Mouse (Mus musculus) midbrain, embryonic 13.5 days (tissue): Measurements from ENCODE around the gene Atp13a3. TPM values are rescaled to one million over a fixed set of nuclear protein-coding genes. Genes with fewer than 3 reads are reported as not detected.
A peak's percentile ranks its signal among the peaks of the same experiment; 100 is the strongest.

Source experiments
- ATAC-seq: fragments of 200-750 bp; cut with Nextera tagmentation; 2 replicates; pipeline ENCODE4 v1.8.0; 2017; ENCODE audit warnings: mild to moderate bottlenecking, moderate TSS enrichment, moderate library complexity
- H3K27ac ChIP-seq: fragments of 300-500 bp; sonication (generic); 2 replicates; pipeline ENCODE4 v1.5.1; 2015; ENCODE audit warnings: inconsistent platforms, mild to moderate bottlenecking, moderate library complexity
- H3K27me3 ChIP-seq: fragments of 300-500 bp; sonication (generic); 2 replicates; pipeline ENCODE4 v1.6.1; 2015; ENCODE audit warnings: mild to moderate bottlenecking, inconsistent platforms
- H3K36me3 ChIP-seq: fragments of 300-500 bp; sonication (generic); 2 replicates; pipeline ENCODE4 v1.6.1; 2015; ENCODE audit warnings: mild to moderate bottlenecking, inconsistent platforms
- H3K4me1 ChIP-seq: fragments of 300-500 bp; sonication (generic); replicated peaks from 2 replicates; pipeline ENCODE4 v1.6.1; 2015; ENCODE audit warnings: inconsistent platforms
- H3K4me2 ChIP-seq: fragments of 300-500 bp; sonication (generic); replicated peaks from 2 replicates; pipeline ENCODE4 v1.6.1; 2015; ENCODE audit warnings: moderate library complexity, mild to moderate bottlenecking, inconsistent platforms
- H3K4me3 ChIP-seq: fragments of 300-500 bp; sonication (generic); replicated peaks from 2 replicates; pipeline ENCODE4 v1.5.1; 2015; ENCODE audit warnings: mild to moderate bottlenecking, inconsistent platforms
- H3K9ac ChIP-seq: fragments of 300-500 bp; sonication (generic); replicated peaks from 2 replicates; pipeline ENCODE4 v1.6.1; 2015; ENCODE audit warnings: mild to moderate bottlenecking, inconsistent platforms
- H3K9me3 ChIP-seq: fragments of 300-500 bp; sonication (generic); 2 replicates; pipeline ENCODE4 v1.6.1; 2016; ENCODE audit warnings: mild to moderate bottlenecking, inconsistent platforms
- WGBS: fragments of 180-500 bp; shearing (Covaris S2); methylation state at CpG from one replicate; pipeline ENCODE4 v1.1.7; 2015; 5-methylcytosine and 5-hydroxymethylcytosine counted together
- polyA plus RNA-seq: library from polyadenylated mRNA; unstranded; fragments of >200 nt; fragmentation: Nextera tagmentation; extraction: Ambion mirVana; gene quantifications from 2 replicates; pipeline ENCODE4 v1.2.1, GENCODE M21; 2015

Atp13a3 gene
- polyA plus RNA-seq, 1 experiment from 2014 or later, result 6.8 TPM

- 90% methylated on average over 2 of the region's 2 CpGs for WGBS
- Histone ChIP-seq H3K36me3 (no peaks in the 10 kb centered on the region), H3K4me3 (no peak overlapping the region), H3K27ac (no peak overlapping the region), H3K4me2 (no peak overlapping the region), H3K9ac (no peak overlapping the region), H3K9me3 (no peaks in the 10 kb centered on the region), H3K27me3 (no peaks in the 10 kb centered on the region), H3K4me1 (no peaks in the 10 kb centered on the region)
- ATAC-seq, result no peak
Observed at GRCm38 (mm10) chr16:30407513-30407912, 1.7 kb upstream of the Atp13a3 start.

- H3K4me2 ChIP-seq, result no peak overlapping the region
- 89% methylated on average over 3 of the region's 3 CpGs for WGBS
- ATAC-seq, result no peak
Observed at GRCm38 (mm10) chr16:30403528-30403927, 2.2 kb downstream of the Atp13a3 start.

GRCm38 (mm10) chr16:30397127-30398057, 8.4 kb downstream of the Atp13a3 start:
- 60% methylated on average over 15 of the region's 15 CpGs for WGBS
- no peak overlapping the region for H3K9ac ChIP-seq
- ATAC-seq, result no peak

More at GRCm38 (mm10) chr16:30403528-30403927, 2.2 kb downstream of the Atp13a3 start:
- Histone ChIP-seq H3K9me3 (no peaks in the 10 kb centered on the region), H3K36me3 (no peaks in the 10 kb centered on the region), H3K9ac (no peak overlapping the region), H3K27me3 (no peaks in the 10 kb centered on the region), H3K4me3 (no peak overlapping the region), H3K27ac (no peak overlapping the region), H3K4me1 (no peaks in the 10 kb centered on the region)

GRCm38 (mm10) chr16:30395136-30395535, 10.6 kb downstream of the Atp13a3 start:
- no peaks in the 10 kb centered on the region for H3K4me1 ChIP-seq
- no peak overlapping the region for H3K4me2 ChIP-seq
- 91% methylated on average over 2 of the region's 2 CpGs for WGBS
- H3K9me3 ChIP-seq, result 0 out of 2 replicates have a peak, but pooled peaks cover 7% of the 10 kb centered on the region
- no peak overlapping the region for H3K27ac ChIP-seq
- H3K36me3 ChIP-seq, result no peaks in the 10 kb centered on the region
- H3K4me3 ChIP-seq, result no peak overlapping the region
- H3K9ac ChIP-seq, result no peak overlapping the region
- peaks cover 2% of the 10 kb centered on the region; the same call in 1 of the 2 replicates for H3K27me3 ChIP-seq
- ATAC-seq, result no peak

More at GRCm38 (mm10) chr16:30397127-30398057, 8.4 kb downstream of the Atp13a3 start:
- H3K27me3 ChIP-seq, result no peaks in the 10 kb centered on the region
- H3K36me3 ChIP-seq, result no peaks in the 10 kb centered on the region
- H3K9me3 ChIP-seq, result 0 out of 2 replicates have a peak, but pooled peaks cover 7% of the 10 kb centered on the region
- no peaks in the 10 kb centered on the region for H3K4me1 ChIP-seq
- no peak overlapping the region for H3K4me3 ChIP-seq
- no peak overlapping the region for H3K4me2 ChIP-seq
- no peak overlapping the region for H3K27ac ChIP-seq

- ATAC-seq, result no peak
Observed at GRCm38 (mm10) chr16:30390650-30391340, 15.0 kb downstream of the Atp13a3 start.

GRCm38 (mm10) chr16:30389831-30390649, 15.7 kb downstream of the Atp13a3 start:
- peaks cover 4% of the 10 kb centered on the region; the same call in 1 of the 2 replicates for H3K27me3 ChIP-seq
- H3K27ac ChIP-seq, result peak overlapping the region; percentile 82; the same call in 1 of the 2 replicates
- peak overlapping the region; percentile 95 for H3K4me3 ChIP-seq
- H3K36me3 ChIP-seq, result peaks cover 7% of the 10 kb centered on the region
- 0 out of 2 replicates have a peak, but pooled peaks cover 7% of the 10 kb centered on the region for H3K9me3 ChIP-seq
- peak overlapping the region; percentile 98 for H3K4me2 ChIP-seq
- WGBS, result 74% methylated on average over 9 of the region's 9 CpGs
- H3K9ac ChIP-seq, result peak overlapping the region; percentile 95; the same call in 1 of the 2 replicates
- H3K4me1 ChIP-seq, result peaks cover 21% of the 10 kb centered on the region
- ATAC-seq, result no peak

More at GRCm38 (mm10) chr16:30390650-30391340, 15.0 kb downstream of the Atp13a3 start:
- H3K27me3 ChIP-seq, result peaks cover 4% of the 10 kb centered on the region; the same call in 1 of the 2 replicates
- peaks cover 3% of the 10 kb centered on the region; the same call in 1 of the 2 replicates for H3K36me3 ChIP-seq
- H3K27ac ChIP-seq, result no peak overlapping the region
- H3K9me3 ChIP-seq, result 0 out of 2 replicates have a peak, but pooled peaks cover 7% of the 10 kb centered on the region
- WGBS, result 95% methylated on average over 5 of the region's 5 CpGs
- H3K4me3 ChIP-seq, result no peak overlapping the region
- H3K4me2 ChIP-seq, result no peak overlapping the region
- peaks cover 21% of the 10 kb centered on the region for H3K4me1 ChIP-seq
- no peak overlapping the region for H3K9ac ChIP-seq

- peak; percentile 27 for ATAC-seq
- Histone ChIP-seq H3K9me3 (0 out of 2 replicates have a peak, but pooled peaks cover 7% of the 10 kb centered on the region), H3K27ac (peak overlapping the region; percentile 82), H3K4me1 (peaks cover 21% of the 10 kb centered on the region), H3K27me3 (peaks cover 4% of the 10 kb centered on the region; the same call in 1 of the 2 replicates), H3K9ac (peak overlapping the region; percentile 95), H3K4me2 (peak overlapping the region; percentile 98), H3K36me3 (peaks cover 10% of the 10 kb centered on the region), H3K4me3 (peak overlapping the region; percentile 95)
- 7% methylated on average over 17 of the region's 17 CpGs for WGBS
Observed at GRCm38 (mm10) chr16:30389210-30389684, 16.5 kb downstream of the Atp13a3 start.

- peak overlapping the region; percentile 95 for H3K9ac ChIP-seq
- H3K27me3 ChIP-seq, result peaks cover 4% of the 10 kb centered on the region; the same call in 1 of the 2 replicates
- peak overlapping the region; percentile 95 for H3K4me3 ChIP-seq
- H3K36me3 ChIP-seq, result peaks cover 10% of the 10 kb centered on the region
- ATAC-seq, result peak; percentile 89
- H3K4me2 ChIP-seq, result peak overlapping the region; percentile 98
- H3K9me3 ChIP-seq, result 0 out of 2 replicates have a peak, but pooled peaks cover 7% of the 10 kb centered on the region
- under 1% methylated on average over 51 of the region's 76 CpGs for WGBS
- peak overlapping the region; percentile 82 for H3K27ac ChIP-seq
- H3K4me1 ChIP-seq, result peaks cover 21% of the 10 kb centered on the region
Observed at GRCm38 (mm10) chr16:30388522-30389209, 17.1 kb downstream of the Atp13a3 start.

GRCm38 (mm10) chr16:30387871-30388460, 17.8 kb downstream of the Atp13a3 start:
- Histone ChIP-seq H3K4me2 (peak overlapping the region; percentile 98), H3K4me1 (peaks cover 21% of the 10 kb centered on the region), H3K4me3 (peak overlapping the region; percentile 95), H3K36me3 (peaks cover 13% of the 10 kb centered on the region), H3K27me3 (peaks cover 4% of the 10 kb centered on the region; the same call in 1 of the 2 replicates), H3K9me3 (0 out of 2 replicates have a peak, but pooled peaks cover 3% of the 10 kb centered on the region), H3K27ac (peak overlapping the region; percentile 82), H3K9ac (peak overlapping the region; percentile 95)
- under 1% methylated on average over 49 of the region's 49 CpGs for WGBS
- ATAC-seq, result peak; percentile 81

GRCm38 (mm10) chr16:30386911-30387439, 18.8 kb downstream of the Atp13a3 start:
- Histone ChIP-seq H3K4me2 (peak overlapping the region; percentile 98), H3K4me3 (peak overlapping the region; percentile 95), H3K27me3 (peaks cover 4% of the 10 kb centered on the region; the same call in 1 of the 2 replicates), H3K4me1 (peaks cover 21% of the 10 kb centered on the region), H3K9ac (no peak overlapping the region), H3K36me3 (peaks cover 20% of the 10 kb centered on the region), H3K9me3 (no peaks in the 10 kb centered on the region), H3K27ac (no peak overlapping the region)
- no peak for ATAC-seq
- 78% methylated on average over 8 of the region's 8 CpGs for WGBS
